Mouse (Mus musculus) frontal cortex, postnatal 36 days (tissue): ENCODE data around the gene Slc35g2.

ENCODE experiments used
- DNase-seq, 2 experiments: peaks; one replicate each; pipeline ENCODE4 v3.0.0; 2022; ENCODE audit warnings: low spot score in 2 of 2

The Slc35g2 gene

DNA sequence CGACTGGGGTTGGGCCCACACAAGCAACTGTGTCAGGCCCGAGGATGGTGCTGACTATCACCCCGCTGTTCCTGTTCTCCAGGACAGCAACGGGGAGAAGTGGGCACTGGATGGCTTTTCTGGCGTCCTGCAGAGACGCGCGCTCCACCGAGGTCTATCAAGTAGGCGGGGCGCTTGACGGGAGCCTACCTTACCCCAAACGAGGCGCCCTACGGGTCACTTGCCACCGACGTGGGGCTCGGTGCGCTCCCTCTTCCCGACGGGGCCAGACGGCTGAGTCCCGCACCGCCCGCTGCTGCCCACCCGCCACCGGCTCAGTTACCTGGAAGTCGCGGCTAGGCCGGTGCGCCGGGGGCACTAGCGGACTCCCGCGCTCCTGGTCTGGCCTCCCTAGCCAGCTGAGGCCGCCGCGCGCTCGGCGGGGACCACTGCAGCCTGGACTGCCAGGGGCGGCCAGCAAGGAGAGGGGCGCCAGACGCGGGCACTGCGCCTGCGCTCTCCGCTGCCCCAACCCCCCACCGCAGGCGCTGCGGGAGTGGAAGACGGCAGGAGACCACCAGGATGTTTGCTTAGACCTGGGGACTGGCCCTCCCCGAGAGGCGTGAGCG lies at the start of gene Slc35g2:
Gene Slc35g2 (minus strand): TSS at position 465 of the 608 bp plus-strand sequence.
- peak; percentile 28 to 45 for DNase-seq

DNA sequence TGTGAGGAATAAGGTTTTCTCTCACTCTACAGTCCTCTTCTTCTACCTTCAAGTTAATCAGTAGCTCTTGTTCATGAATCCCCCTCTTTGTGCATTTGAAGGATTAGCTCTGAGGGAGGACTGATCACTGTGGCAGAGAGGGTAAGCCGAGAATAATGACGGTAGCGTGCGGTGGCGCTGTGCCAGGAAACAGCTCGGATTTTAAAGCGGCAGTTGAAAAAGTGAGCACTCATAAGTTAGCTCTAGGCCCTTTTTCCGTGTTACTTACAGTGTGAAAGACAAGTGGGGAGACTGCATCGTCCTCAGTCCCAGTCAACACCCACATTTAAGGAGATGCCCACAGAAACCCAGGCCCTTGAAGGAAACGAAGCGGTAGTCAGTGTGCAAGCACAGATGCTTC lies 46.1 kb upstream of the Slc35g2 start:
- peak in 1 of 2 experiments; percentile 17 for DNase-seq

DNA sequence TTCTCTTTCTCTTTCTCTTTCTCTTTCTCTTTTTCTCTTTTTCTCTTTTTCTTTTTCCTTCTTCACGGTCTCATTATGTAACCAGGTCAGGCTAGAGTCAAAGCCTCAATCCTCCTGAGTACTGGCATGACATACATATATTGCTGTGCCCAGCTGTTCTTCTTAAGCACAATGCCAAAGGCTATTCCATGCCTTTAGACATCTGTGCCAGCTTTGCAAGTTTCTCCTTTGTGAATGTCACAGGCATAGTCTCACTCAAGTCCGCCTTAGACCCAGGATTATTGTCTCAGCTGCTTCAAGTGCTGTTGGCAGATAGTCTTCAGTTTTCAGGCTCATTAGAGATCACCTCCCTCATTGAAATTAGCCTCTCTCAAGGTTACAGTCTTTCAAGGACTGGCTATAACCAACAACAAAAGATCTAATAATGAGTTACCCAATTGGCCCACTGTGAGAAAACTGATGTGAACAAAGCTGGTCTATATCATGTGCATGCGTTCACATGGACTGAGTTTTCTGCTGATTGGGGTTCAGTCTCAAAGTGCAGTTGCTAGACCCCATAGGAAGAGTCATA lies 42.7 kb upstream of the Slc35g2 start:
- no peak for DNase-seq

DNA sequence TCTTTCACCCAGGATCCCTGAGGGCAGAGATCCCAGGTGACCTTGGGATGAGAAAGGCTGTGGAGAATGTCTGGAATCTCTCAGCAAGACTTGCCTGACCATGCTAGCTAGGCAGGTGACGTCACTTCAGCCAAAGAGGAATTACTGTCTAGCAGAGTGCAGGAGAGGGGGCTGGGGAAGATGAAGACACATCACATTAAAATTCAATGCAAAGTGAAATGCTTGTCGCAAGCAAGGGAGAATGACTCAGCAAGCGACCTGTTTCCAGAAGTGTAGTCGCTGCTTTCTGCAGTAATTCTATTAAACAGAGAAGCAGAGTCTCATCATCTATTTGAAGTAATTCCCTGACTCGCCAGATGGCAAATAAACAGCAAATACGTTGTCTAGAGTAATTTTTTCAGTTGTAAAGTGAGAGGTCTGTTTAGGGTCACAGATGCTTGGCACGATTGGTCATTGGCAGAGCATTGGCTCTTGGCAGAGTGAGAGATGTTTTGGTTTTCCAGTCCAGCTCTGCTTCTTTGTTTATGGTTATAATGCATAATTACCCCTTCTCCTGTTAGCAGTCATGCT lies 35.2 kb upstream of the Slc35g2 start:
- peak; percentile 38 to 53 for DNase-seq

DNA sequence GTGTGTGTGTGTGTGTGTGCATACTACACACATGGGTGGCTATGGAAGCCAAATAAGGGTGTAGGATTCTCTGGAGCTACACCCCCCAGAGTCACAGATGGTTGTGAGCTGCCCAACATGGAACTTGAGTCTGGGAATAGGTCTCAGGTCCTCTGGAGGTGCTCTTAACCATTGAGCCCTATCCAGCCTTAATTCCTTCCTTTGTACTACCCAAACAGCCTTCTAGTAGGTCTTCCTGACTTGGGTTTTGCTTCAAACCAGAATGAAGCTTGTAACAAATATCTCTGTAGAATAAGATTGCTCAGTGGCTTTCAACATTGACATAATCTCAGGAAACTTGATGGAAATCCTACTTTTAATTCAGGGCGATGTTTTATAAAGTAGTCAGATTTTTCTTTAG lies 34.6 kb upstream of the Slc35g2 start:
- DNase-seq: no peak

DNA sequence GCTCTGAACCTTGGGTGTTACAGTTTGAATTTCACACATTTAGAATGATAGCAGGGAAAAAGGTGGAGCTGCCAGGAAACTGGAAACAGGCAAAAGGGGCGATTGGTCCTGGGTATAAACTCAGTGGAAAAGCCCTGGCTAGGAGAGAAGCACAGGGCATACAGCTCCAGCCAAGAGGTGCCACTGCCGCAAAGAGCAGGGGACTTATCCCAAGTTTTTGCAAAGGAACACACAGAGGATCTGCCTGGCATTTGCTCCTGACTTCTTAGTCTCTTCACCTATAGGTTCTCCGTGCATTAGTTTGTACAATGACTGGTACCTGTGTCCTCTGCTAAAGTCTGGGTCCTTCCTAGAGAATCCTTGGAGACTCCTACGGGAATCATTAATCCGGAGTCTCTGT lies 32.3 kb upstream of the Slc35g2 start:
- DNase-seq: no peak

DNA sequence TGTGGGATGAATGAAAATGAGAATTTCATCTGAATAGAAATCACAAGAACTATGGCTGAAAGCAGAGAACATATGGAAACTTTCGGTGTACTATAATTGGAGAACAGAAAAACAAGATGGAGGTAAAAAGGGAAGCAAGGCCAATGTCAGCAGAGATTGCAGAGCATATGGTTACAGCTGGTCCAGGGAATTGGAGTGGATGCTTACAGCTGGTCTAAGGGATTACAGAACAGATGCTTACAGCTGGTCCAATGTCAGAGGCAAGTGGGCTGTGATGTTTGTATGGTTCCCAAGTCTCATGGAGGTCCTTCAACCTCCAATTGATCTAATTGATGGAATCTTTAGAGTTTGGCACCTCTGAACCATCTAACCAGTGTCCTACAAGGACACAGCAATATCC lies 31.2 kb upstream of the Slc35g2 start:
- no peak for DNase-seq

DNA sequence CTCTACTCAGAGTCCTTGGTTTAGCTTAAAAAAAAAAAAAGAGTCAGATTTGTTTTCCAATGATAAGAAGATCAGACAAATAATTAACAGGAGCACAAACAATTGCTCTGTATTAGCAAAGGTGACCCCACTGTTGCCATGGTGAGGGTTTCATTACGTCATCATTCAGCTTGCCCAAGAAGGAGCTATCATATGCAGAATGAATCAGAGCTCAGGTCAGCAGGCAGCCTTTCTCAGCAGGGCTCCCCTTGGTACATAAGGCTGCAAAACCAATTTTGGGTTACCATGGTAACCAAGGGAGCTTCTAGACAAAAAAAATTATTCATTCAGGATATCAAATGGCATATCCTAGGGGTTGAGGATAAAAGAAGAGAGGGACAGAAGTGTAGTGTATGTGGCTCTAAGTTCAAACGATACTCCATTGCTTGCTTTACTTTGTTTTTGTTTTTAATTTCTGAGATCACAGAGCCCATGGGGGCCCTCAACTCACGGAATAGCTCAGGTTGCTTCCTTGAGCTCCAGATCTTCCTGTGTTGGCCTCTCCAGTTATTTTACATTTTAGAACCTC lies 29.0 kb upstream of the Slc35g2 start:
- no peak for DNase-seq

DNA sequence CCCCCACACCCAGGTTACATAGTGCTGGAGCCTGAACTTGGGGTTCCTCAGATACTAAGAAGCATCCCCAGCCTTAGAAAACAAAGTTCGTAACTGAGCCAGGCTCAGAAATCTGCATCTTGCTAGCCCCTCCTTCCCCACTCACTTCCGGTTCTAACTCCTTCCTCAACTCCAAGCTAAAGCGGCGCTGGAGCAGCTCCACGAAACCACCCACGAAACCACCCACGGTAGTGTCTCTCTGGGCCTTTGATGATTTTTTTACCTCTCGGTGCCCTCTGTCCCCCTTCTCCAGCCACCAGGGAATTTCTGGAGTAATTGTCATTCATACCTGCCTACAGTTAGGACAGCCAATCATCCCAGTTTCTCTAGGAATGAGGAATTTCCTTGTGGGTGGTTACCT lies 26.7 kb upstream of the Slc35g2 start, which contains the start of gene Stag1:
Gene Stag1 (plus strand): TSS at position 253 of the 400 bp plus-strand sequence.
- no peak for DNase-seq

DNA sequence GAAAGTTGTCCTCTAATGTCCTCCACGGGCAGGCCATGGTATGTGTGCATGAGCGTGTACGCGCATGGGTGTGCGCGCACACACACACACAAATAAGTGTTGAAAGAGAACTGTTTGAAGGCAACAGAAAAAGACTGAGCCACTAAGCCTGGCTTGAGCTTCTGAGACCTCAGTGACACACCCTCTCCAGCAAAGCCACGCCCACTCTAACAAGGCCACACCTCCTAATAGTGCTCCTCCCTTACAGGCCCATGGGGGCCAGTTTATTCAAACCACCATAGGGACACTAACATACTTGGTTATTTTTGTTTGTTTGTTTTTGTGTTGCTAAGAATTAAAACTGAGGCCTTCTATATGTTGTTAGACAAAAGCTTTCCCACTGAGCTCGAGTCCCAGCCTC lies 25.4 kb upstream of the Slc35g2 start:
- DNase-seq: no peak

DNA sequence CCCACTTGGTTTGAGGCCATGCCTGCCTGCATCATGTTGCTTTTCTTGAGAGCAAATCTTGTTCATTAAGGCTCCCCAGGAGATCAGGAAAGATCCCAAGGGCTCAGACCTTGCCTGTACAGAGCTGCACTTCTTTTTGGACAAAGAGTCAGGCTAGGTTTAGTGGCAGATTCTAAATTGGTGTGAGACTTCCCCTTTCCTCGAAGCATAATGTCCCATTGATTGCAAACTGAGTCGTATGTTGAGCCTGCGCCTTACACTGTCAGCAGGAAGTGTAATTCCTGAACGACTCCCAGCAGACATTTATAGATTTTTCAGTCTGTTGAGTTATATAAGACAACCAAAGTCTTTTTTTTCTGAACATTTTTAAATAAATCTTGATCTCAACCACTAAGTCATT lies 19.6 kb upstream of the Slc35g2 start:
- DNase-seq: no peak

DNA sequence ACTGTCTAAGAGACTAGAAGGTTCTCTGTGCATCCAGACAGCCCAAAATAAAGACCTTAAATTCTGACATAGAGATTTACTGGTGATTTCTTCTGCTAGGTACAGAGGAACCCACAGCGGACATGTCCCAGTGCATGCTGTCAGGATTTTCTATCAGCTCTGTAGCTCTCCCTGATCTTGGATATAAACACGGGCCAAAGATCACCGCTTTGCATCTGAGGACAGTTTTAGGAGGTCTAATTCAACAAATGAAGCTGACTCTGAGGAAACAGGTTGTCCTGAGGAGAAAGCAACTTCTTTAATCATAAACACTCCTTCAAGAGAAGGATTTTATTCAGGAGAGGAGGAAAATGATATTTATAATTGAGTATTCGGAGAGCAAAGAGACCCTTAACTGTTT lies 13.1 kb upstream of the Slc35g2 start:
- DNase-seq: no peak

DNA sequence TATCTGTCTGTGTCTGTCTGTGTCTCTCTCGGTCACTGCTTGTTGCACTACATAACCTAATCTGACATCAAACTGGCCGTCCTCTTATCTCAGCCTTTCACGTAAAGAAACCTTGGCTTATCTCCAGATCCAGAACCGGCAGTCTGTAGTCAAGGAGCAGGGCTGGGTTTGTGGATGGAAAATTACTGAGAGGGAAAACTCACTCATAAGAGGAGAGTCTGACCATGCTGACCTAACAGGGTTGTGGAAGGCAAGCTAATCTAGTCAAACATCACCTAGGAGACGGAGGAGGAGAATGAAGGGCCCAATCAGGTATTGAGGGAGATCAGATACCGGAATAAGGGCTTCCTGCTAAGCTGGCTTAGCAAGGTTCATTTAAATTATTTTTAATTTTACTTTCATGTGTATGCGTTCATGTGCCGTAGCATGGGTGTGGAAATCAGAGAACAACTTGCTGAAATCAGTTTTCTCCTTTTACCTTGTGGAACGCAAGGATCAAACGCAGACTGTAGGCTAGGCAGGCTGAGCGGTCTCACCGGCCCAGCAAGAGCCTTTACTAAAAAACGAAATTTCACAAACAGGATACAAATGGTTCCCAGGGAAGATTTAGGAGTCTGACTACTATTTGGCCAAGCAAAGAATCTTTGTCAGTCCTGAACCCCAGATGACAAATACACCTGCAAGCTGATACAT lies 12.1 kb upstream of the Slc35g2 start:
- DNase-seq: no peak

DNA sequence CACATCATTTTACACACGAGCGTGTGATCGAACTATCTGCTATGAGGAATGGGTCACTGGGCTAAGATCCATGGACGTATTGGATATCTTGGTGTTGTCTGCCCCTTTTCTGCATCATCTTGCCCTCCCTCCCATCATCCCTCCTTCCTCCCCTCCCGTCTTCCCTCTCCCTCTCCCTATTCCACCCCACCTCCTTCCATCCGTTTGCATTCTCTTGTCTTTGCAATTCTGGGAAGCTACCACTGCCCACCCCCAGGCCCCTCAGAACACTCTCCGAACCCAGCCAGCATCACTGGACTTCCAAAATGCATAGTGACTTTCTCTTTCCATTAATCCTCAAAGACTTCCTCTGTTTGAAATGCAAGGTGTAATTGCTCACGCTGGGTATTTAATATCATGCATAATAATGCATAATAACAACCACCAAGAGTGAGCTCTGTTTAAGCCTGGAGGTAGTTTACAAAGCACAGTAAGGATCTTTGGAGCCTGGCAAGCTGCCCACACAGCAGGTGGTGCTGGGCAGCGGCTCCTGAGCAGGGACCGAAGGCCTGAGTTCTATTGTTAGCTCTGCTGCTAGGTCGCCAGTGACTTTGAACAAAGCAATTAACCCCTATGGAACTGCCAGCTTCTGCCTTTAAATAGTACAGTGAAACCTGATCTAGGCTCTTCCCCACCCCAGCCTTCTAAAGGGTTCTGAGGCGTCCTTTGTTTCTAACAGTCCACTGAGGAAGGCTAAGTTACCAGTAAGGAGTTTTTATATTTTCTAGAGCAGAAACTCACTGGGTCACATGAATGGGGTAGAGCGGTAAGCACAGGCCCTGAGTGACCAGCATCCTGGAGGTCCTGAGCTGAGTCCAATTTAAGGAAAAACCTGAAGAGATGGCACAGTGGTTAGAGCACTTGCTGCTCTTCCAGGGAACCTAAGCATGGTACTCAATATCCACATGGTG lies 10.9 kb upstream of the Slc35g2 start:
- no peak for DNase-seq

DNA sequence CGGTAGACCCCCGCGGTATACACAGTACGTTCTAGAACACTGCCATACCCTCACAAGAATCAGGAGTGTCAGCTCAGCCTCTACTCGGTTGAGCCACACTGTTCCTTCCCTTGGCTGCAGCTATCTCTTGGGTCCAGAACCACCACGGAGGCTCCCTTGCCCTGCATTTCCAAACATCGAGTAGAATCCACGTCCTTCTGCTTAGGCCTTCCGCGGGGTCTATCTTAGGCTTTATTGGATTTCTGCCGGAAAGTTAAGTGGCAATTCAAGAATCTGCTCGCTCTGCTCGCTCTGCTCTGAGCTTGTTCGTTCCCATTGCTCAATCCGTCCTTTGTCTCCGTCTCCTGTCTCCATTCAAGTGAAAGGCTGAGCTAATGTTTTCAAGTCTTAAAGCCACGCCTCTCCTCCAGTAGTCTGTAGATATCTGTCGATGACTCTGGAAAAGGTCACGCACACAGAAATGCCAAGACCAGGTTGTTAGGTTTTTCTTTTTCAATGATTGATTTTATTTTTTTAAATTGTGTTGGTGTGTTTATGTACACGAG lies 9.4 kb upstream of the Slc35g2 start:
- DNase-seq: no peak

DNA sequence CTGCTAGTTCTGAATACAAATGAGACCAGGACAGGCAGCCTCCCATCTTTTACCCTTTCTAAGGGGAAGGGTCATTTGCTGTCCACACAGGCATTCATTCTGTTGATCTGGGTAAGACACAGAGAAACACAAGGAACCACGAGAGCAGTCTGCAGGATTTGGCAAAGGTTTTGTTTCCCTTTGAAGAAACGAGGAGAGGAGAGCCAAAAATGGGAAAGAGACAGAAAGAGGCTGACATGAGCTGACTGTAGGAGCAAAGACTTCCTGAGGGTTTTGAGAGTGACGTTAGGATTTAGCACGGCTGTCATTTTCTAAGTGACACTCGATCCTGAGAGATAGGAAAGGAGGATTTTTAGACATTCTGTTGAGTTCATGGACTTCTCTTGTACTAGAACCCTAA lies 3.1 kb upstream of the Slc35g2 start:
- DNase-seq: no peak

DNA sequence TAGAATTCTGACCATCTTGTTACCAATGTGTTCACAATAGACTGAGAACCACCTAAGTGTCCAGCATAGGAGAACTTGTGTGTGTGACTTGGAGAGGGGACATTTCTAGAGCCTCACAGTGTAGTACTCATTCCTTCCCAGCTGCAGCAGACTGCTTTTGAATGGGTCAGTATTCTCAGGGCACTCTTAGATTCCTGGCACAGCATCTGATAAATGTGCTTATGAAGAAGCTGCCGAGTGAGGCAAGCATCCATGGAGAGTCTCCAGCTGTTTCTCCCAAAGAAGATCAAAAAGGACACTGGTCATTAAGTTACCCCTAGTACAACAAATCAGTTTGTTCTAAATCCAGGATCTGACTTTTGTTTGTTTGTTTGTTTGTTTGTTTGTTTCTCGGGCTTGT lies 2.4 kb upstream of the Slc35g2 start:
- DNase-seq: no peak

DNA sequence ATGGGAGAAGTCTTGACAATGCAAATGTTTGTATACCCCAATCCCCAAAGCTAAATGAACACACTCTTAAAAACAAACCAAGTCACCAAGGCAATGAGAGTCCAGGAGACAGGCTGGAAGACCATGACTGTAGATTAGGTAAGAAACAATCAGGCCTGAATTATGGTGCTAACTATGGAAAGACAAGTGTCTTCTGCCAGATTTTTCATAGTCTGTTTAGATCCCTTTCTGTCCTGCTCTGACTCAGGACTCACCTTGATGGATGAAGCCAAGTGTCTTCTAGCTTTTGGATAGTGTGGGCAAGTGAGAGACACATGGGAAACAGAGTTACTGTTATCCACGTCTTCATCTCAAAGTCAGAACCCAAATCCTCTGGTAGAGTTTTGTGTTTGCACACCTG lies 621 bp upstream of the Slc35g2 start:
- DNase-seq: no peak

DNA sequence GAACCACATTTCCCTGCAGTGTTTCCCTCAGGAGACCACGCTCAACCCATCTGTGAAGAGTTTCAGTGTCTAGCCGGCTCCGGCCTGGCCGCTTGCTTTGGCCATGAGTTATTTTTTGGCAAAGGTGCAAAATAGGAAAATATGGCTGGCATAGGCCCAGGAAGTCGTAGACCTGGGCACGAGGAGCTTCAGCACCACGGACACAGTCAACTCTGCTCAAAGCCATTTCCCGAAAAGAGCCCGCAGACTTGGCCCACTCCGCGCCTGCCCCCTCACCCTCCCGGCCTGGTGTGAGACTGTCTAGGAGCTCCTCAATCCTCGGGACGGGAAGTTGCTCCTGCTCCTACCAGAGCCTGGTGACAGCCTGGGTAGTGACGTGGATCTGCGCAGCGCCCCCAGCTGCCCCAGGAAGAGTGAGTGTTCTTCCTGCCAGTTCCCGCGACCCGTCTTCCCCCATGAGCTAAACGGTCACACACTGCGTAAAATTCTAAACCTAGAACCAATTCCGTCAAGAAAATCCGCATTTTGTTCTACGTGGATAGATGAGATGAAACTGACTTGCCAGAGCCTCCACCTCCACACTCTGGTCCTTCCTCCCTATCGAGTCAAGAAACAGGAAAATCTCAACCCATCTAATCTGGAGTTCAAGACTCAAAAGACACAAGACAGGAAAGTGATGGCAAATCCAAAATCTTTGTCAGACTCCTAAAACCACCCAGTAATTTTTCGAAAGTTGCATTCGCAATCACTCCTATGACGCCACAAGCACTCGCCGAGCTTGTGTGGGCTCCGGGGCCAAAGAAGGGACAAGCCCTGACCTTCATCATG lies 878 bp downstream of the Slc35g2 start:
- DNase-seq: peak; percentile 39 to 44

DNA sequence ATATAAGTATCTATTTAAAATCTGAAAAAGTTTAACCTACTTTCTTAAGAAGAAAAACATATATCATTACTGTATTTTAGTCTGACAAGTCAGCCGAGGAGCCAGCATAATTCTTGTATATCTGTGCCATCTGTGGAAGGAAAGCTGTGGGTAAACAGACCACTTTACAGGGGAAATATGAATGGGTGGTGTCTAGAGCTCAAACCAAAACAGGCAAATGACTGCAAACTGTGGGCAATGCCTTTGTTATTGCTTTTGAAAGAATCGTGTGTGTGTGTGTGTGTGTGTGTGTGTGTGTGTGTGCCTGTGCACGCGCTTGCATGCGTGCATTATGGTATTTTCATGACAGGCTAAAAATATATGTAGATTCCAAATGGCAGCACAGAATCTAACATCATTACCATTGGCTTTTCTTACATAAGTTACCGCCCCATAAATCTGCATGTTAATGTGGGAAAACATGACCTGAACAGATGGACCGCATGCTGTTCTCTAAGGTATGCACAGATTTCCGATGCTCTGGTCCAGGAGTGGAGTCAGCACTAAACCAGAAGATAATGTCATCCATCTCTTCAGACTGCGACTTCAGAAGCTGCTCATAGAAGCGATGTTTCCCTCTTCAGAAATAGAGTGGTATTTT lies 10.5 kb downstream of the Slc35g2 start:
- DNase-seq: peak in 1 of 2 experiments; percentile 57
